Mouse (Mus musculus): ENCODE measurements around the gene Rilp. TPM values are rescaled to one million over a fixed set of nuclear protein-coding genes. Genes with fewer than 3 reads are reported as not detected.

Gene Rilp
- polyA plus RNA-seq, 1 experiment from 2014 or later: 2.7 TPM

- Histone ChIP-seq H3K9ac (ENCODE audit: low read length) (peak overlapping the region; percentile 76), H3K27ac (replicated peaks) (peak overlapping the region; percentile 96), H3K27me3 (ENCODE audit: control insufficient read depth, insufficient read depth, low read length) (no peaks in the 10 kb centered on the region), H3K4me3 (ENCODE audit: low read depth, low read length) (peak overlapping the region; percentile 69), H3K4me1 (replicated peaks; ENCODE audit: control insufficient read depth, insufficient read depth) (peaks cover 7% of the 10 kb centered on the region; the same call in 1 of the 2 replicates), H3K4me2 (replicated peaks; ENCODE audit: low read depth) (peak overlapping the region; percentile 95), H3K9me3 (ENCODE audit: control insufficient read depth, low read length) (no peaks in the 10 kb centered on the region), H3K36me3 (ENCODE audit: control insufficient read depth, insufficient read depth, low read length) (no peaks in the 10 kb centered on the region)
- peak; percentile 91 for DNase-seq (ENCODE audit: low spot score)
- TF ChIP-seq EP300 (optimal IDR thresholded peaks at IDR 0.05): peak; percentile 20
- TF ChIP-seq CTCF (IDR thresholded peaks at IDR 0.05; ENCODE audit: low read depth): no peak
- peak; percentile 61 for ATAC-seq (ENCODE audit: low FRiP score, low TSS enrichment)
- 6% methylated on average over 11 of the region's 16 CpGs for WGBS
These were observed 47.6 kb upstream of the Rilp start for GRCm38 (mm10) chr11:75462253-75462783.

DNA sequence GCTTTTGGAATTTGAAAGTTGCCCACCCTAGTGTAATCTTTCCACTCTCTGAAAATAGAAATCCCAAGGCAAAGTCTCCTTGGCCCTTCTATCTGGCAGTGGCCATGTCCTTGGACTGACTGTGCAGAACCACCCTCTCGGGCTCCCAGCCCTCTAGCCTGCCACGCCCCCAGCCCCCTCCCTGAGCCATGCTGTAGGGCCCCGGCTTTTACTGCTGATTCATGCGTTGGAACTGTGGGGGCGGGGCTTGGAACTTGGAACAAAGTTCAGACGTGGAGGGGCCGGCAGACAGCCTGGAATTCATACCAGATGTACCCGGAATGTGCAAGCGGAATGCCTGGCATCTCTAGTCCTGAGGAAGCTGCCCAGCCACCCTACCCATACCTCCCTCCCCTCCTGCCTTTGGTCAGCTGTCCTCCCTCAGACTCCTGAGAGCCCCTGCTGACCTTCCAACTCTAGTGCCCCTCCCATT, 47.0 kb upstream of the Rilp start:
- no peaks in the 10 kb centered on the region for H3K27me3 ChIP-seq (ENCODE audit: control insufficient read depth, insufficient read depth, low read length)
- H3K9me3 ChIP-seq (ENCODE audit: control insufficient read depth, low read length): no peaks in the 10 kb centered on the region
- DNase-seq (ENCODE audit: low spot score) (peak; percentile 95), ATAC-seq (ENCODE audit: low FRiP score, low TSS enrichment) (peak; percentile 60)
- H3K27ac ChIP-seq (replicated peaks): peak overlapping the region; percentile 96
- H3K4me3 ChIP-seq (ENCODE audit: low read depth, low read length): peak overlapping the region; percentile 69
- peaks cover 7% of the 10 kb centered on the region; the same call in 1 of the 2 replicates for H3K4me1 ChIP-seq (replicated peaks; ENCODE audit: control insufficient read depth, insufficient read depth)
- TF ChIP-seq EP300 (optimal IDR thresholded peaks at IDR 0.05) (no peak), CTCF (IDR thresholded peaks at IDR 0.05; ENCODE audit: low read depth) (no peak)
- no peaks in the 10 kb centered on the region for H3K36me3 ChIP-seq (ENCODE audit: control insufficient read depth, insufficient read depth, low read length)
- H3K9ac ChIP-seq (ENCODE audit: low read length): peak overlapping the region; percentile 76
- 0% methylated on average over 9 of the region's 9 CpGs for WGBS
- peak overlapping the region; percentile 95 for H3K4me2 ChIP-seq (replicated peaks; ENCODE audit: low read depth)

GRCm38 (mm10) chr11:75463624-75464023, 46.3 kb upstream of the Rilp start:
- TF ChIP-seq EP300 (optimal IDR thresholded peaks at IDR 0.05) (no peak), CTCF (IDR thresholded peaks at IDR 0.05; ENCODE audit: low read depth) (no peak)
- Histone ChIP-seq H3K36me3 (ENCODE audit: control insufficient read depth, insufficient read depth, low read length) (no peaks in the 10 kb centered on the region), H3K4me1 (replicated peaks; ENCODE audit: control insufficient read depth, insufficient read depth) (peaks cover 7% of the 10 kb centered on the region; the same call in 1 of the 2 replicates), H3K4me3 (ENCODE audit: low read depth, low read length) (peak overlapping the region; percentile 69), H3K27me3 (ENCODE audit: control insufficient read depth, insufficient read depth, low read length) (no peaks in the 10 kb centered on the region), H3K4me2 (replicated peaks; ENCODE audit: low read depth) (peak overlapping the region; percentile 95), H3K9me3 (ENCODE audit: control insufficient read depth, low read length) (no peaks in the 10 kb centered on the region), H3K9ac (ENCODE audit: low read length) (0 out of 2 replicates have a peak overlapping the region, but pooled peaks have one; percentile 8), H3K27ac (replicated peaks) (peak overlapping the region; percentile 96; the same call in 1 of the 2 replicates)
- 58% methylated on average over 4 of the region's 4 CpGs for WGBS
- DNase-seq (ENCODE audit: low spot score): no peak
- no peak for ATAC-seq (ENCODE audit: low FRiP score, low TSS enrichment)

GRCm38 (mm10) chr11:75464417-75464816, 45.5 kb upstream of the Rilp start:
- no peak overlapping the region for H3K4me3 ChIP-seq (ENCODE audit: low read depth, low read length)
- WGBS: 78% methylated on average over 6 of the region's 6 CpGs
- ATAC-seq (ENCODE audit: low FRiP score, low TSS enrichment) (no peak), DNase-seq (ENCODE audit: low spot score) (no peak)
- TF ChIP-seq CTCF (IDR thresholded peaks at IDR 0.05; ENCODE audit: low read depth): no peak
- TF ChIP-seq EP300 (optimal IDR thresholded peaks at IDR 0.05): no peak
- no peak overlapping the region for H3K27ac ChIP-seq (replicated peaks)
- H3K4me2 ChIP-seq (replicated peaks; ENCODE audit: low read depth): no peak overlapping the region
- H3K27me3 ChIP-seq (ENCODE audit: control insufficient read depth, insufficient read depth, low read length): no peaks in the 10 kb centered on the region
- H3K9ac ChIP-seq (ENCODE audit: low read length): no peak overlapping the region
- H3K36me3 ChIP-seq (ENCODE audit: control insufficient read depth, insufficient read depth, low read length): no peaks in the 10 kb centered on the region
- H3K9me3 ChIP-seq (ENCODE audit: control insufficient read depth, low read length): no peaks in the 10 kb centered on the region
- peaks cover 7% of the 10 kb centered on the region; the same call in 1 of the 2 replicates for H3K4me1 ChIP-seq (replicated peaks; ENCODE audit: control insufficient read depth, insufficient read depth)

DNA sequence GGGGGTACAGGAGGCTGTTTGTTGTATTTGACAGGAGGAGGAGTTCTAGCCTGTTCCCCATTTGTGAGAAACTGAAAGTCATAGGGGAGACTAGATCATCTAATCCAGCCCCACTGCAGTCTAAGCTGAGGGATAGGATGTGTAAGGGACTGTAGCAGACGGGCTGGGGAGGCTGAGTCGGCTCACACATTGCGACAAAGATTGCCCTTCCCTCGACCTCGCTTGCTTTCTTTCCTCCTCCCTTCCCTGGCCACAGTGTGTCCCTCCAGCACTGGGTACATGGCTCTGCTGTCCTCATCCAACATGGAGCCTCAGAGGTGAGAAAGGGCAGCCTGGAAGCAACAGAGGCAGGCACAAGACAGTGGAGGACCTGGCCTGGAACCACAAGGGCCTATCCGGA, 44.8 kb upstream of the Rilp start:
- WGBS: 83% methylated on average over 6 of the region's 6 CpGs
- Histone ChIP-seq H3K36me3 (ENCODE audit: control insufficient read depth, insufficient read depth, low read length) (no peaks in the 10 kb centered on the region), H3K9me3 (ENCODE audit: control insufficient read depth, low read length) (no peaks in the 10 kb centered on the region), H3K27ac (replicated peaks) (no peak overlapping the region), H3K4me1 (replicated peaks; ENCODE audit: control insufficient read depth, insufficient read depth) (peaks cover 3% of the 10 kb centered on the region; the same call in 1 of the 2 replicates), H3K4me2 (replicated peaks; ENCODE audit: low read depth) (no peak overlapping the region), H3K27me3 (ENCODE audit: control insufficient read depth, insufficient read depth, low read length) (no peaks in the 10 kb centered on the region), H3K9ac (ENCODE audit: low read length) (no peak overlapping the region), H3K4me3 (ENCODE audit: low read depth, low read length) (no peak overlapping the region)
- no peak for TF ChIP-seq CTCF (IDR thresholded peaks at IDR 0.05; ENCODE audit: low read depth)
- TF ChIP-seq EP300 (optimal IDR thresholded peaks at IDR 0.05): no peak
- ATAC-seq (ENCODE audit: low FRiP score, low TSS enrichment) (no peak), DNase-seq (ENCODE audit: low spot score) (no peak)
